Mouse (Mus musculus) spleen, postnatal 36 days (tissue): ENCODE measurements around the gene Cmtm5.
"Not testable (repeated sequence)": the region's sequence is repeated elsewhere in the genome, so short reads cannot be mapped to it uniquely, and the experiment has no call there.

Source experiments
- DNase-seq, 2 experiments: peaks; one replicate each; pipeline ENCODE4 v3.0.0; 2022; ENCODE audit warnings: low spot score in 2 of 2, mixed read lengths in 1 of 2

The Cmtm5 gene

GRCm38 (mm10) chr14:54959197-54959596, 23.1 kb downstream of the Cmtm5 start:
- DNase-seq, result no peak

GRCm38 (mm10) chr14:54959853-54960613, 24.0 kb downstream of the Cmtm5 start:
- not testable (repeated sequence) for DNase-seq

- DNase-seq, result no peak
Measured at GRCm38 (mm10) chr14:54960769-54961168, 24.7 kb downstream of the Cmtm5 start.

- no peak for DNase-seq
Measured at GRCm38 (mm10) chr14:54961487-54961886, 25.4 kb downstream of the Cmtm5 start.

- no peak for DNase-seq
Measured at GRCm38 (mm10) chr14:54962714-54963113, 26.7 kb downstream of the Cmtm5 start.

- DNase-seq, result no peak
Measured at GRCm38 (mm10) chr14:54963727-54964126, 27.7 kb downstream of the Cmtm5 start.

GRCm38 (mm10) chr14:54965044-54965443, 29.0 kb downstream of the Cmtm5 start:
- DNase-seq, result no peak

GRCm38 (mm10) chr14:54965631-54966030, 29.6 kb downstream of the Cmtm5 start:
- no peak for DNase-seq

GRCm38 (mm10) chr14:54966320-54966977, 30.4 kb downstream of the Cmtm5 start, which contains the start of gene Myh6:
Myh6 (minus strand) TSS chr14:54966927.
- DNase-seq, result no peak

- no peak for DNase-seq
Measured at GRCm38 (mm10) chr14:54967874-54968273, 31.8 kb downstream of the Cmtm5 start.

- DNase-seq, result no peak
Measured at GRCm38 (mm10) chr14:54968344-54968743, 32.3 kb downstream of the Cmtm5 start.

- DNase-seq, result not testable (repeated sequence)
Measured at GRCm38 (mm10) chr14:54972786-54973185, 36.7 kb downstream of the Cmtm5 start.

GRCm38 (mm10) chr14:54974068-54974791, 38.2 kb downstream of the Cmtm5 start:
- no peak for DNase-seq

- no peak for DNase-seq
Measured at GRCm38 (mm10) chr14:54976633-54977032, 40.6 kb downstream of the Cmtm5 start, which contains the start of gene Gm17428. Gm17428 (plus strand) TSS chr14:54976933.

GRCm38 (mm10) chr14:54978664-54979063, 42.6 kb downstream of the Cmtm5 start:
- no peak for DNase-seq

GRCm38 (mm10) chr14:54981934-54982333, 45.9 kb downstream of the Cmtm5 start:
- no peak for DNase-seq

GRCm38 (mm10) chr14:54988350-54988874, 52.4 kb downstream of the Cmtm5 start:
- not testable (repeated sequence) for DNase-seq
